Mouse (Mus musculus) left cerebral cortex, postnatal 14 days (tissue): ENCODE data around the gene Cdk8. TPM values are rescaled to one million over a fixed set of nuclear protein-coding genes. Genes with fewer than 3 reads are reported as not detected.
A peak's percentile ranks its signal among the peaks of the same experiment; 100 is the strongest.

ENCODE experiments used
- DNase-seq, 2 experiments: peaks; one replicate each; pipeline ENCODE4 v3.0.0; 2021 to 2022; ENCODE audit warnings: low spot score in 2 of 2, mixed read lengths in 1 of 2
- intact Hi-C: fragments of 180-260 bp; cut with DNase I; formaldehyde crosslinking; loops from one replicate; pipeline ENCODE4 v1.15.1; 2025
- total RNA-seq, 2 experiments: library from RNA; stranded (reverse); gene quantifications; 2 replicates each; pipeline ENCODE4 v1.2.3; 2021

Cdk8 gene
- total RNA-seq, 2 experiments from 2014 or later: 42.2 to 45.8 TPM

- peak; percentile 65 to 76 for DNase-seq
- intact Hi-C loops: loop anchor here (5.0 kb wide), 2 partner anchors 81 to 116 kb away; partner anchors contain the start of genes 1700001J03Rik and Rnf6
Measured at GRCm38 (mm10) chr5:146303470-146303869, 72.4 kb downstream of the Cdk8 start.

GRCm38 (mm10) chr5:146307046-146307743 is 76.2 kb downstream of the Cdk8 start:
- DNase-seq: no peak
- intact Hi-C loops: no loop called here

- intact Hi-C loops: no loop called here
- DNase-seq: no peak
Measured at GRCm38 (mm10) chr5:146307744-146308096, 76.7 kb downstream of the Cdk8 start.

- DNase-seq: no peak
- intact Hi-C loops: no loop called here
Measured at GRCm38 (mm10) chr5:146314538-146314937, 83.5 kb downstream of the Cdk8 start.

GRCm38 (mm10) chr5:146315268-146315921 is 84.4 kb downstream of the Cdk8 start:
- peak; percentile 27 to 55 for DNase-seq
- intact Hi-C loops: no loop called here

GRCm38 (mm10) chr5:146316316-146316715 is 85.3 kb downstream of the Cdk8 start:
- DNase-seq: no peak
- intact Hi-C loops: no loop called here

GRCm38 (mm10) chr5:146318051-146318450 is 87.0 kb downstream of the Cdk8 start:
- peak in 1 of 2 experiments; percentile 38 for DNase-seq
- intact Hi-C loops: no loop called here

- no peak for DNase-seq
- intact Hi-C loops: no loop called here
Measured at GRCm38 (mm10) chr5:146318461-146318860, 87.4 kb downstream of the Cdk8 start.

GRCm38 (mm10) chr5:146328941-146329340 is 97.9 kb downstream of the Cdk8 start:
- intact Hi-C loops: no loop called here
- no peak for DNase-seq

- no peak for DNase-seq
- intact Hi-C loops: no loop called here
Measured at GRCm38 (mm10) chr5:146329541-146329940, 98.5 kb downstream of the Cdk8 start.

- intact Hi-C loops: loop anchor here (5.0 kb wide), 2 partner anchors 42 to 137 kb away; no protein-coding TSS in a partner anchor
- peak; percentile 73 to 84 for DNase-seq
Measured at GRCm38 (mm10) chr5:146330031-146330764, 99.2 kb downstream of the Cdk8 start.

- intact Hi-C loops: loop anchor here (5.0 kb wide), 2 partner anchors 42 to 137 kb away; no protein-coding TSS in a partner anchor
- no peak for DNase-seq
Measured at GRCm38 (mm10) chr5:146330765-146331115, 99.7 kb downstream of the Cdk8 start.

- intact Hi-C loops: loop anchor here (5.0 kb wide), 2 partner anchors 41 to 136 kb away; no protein-coding TSS in a partner anchor
- no peak for DNase-seq
Measured at GRCm38 (mm10) chr5:146331131-146331530, 100.1 kb downstream of the Cdk8 start.

GRCm38 (mm10) chr5:146332541-146332940 is 101.5 kb downstream of the Cdk8 start:
- intact Hi-C loops: loop anchor here (5.0 kb wide), 2 partner anchors 40 to 135 kb away; no protein-coding TSS in a partner anchor
- peak in 1 of 2 experiments; percentile 34 for DNase-seq

- DNase-seq: no peak
- intact Hi-C loops: loop anchor here (5.0 kb wide), 2 partner anchors 38 to 133 kb away; no protein-coding TSS in a partner anchor
Measured at GRCm38 (mm10) chr5:146334410-146334809, 103.4 kb downstream of the Cdk8 start.

- intact Hi-C loops: no loop called here
- peak; percentile 62 to 66 for DNase-seq
Measured at GRCm38 (mm10) chr5:146338064-146338463, 107.0 kb downstream of the Cdk8 start.

GRCm38 (mm10) chr5:146340037-146340436 is 109.0 kb downstream of the Cdk8 start:
- intact Hi-C loops: no loop called here
- no peak for DNase-seq

GRCm38 (mm10) chr5:146344911-146345686 is 114.1 kb downstream of the Cdk8 start:
- DNase-seq: no peak
- intact Hi-C loops: loop anchor here (5.0 kb wide), 2 partner anchors 82 to 107 kb away; no protein-coding TSS in a partner anchor

- intact Hi-C loops: loop anchor here (5.0 kb wide), 2 partner anchors 80 to 105 kb away; no protein-coding TSS in a partner anchor
- DNase-seq: no peak
Measured at GRCm38 (mm10) chr5:146347081-146347480, 116.1 kb downstream of the Cdk8 start.
